18 mouse cellular contexts compared by ENCODE assay signal in genomic region chr9:24347011-24347410, GRCm38 (mm10).
"Had no signal": no experiment of that assay in that cellular context is flagged by ENCODE, and none has a peak within 500 bp of the region (broad histone marks: within the 10 kb centered on the region; RNA-seq: fewer than 3 reads in every experiment).

No protein-coding gene starts in this region.

- DNase-seq: cerebellum, postnatal 10 days; cerebellum, postnatal 14 days; cerebellum, postnatal 25 days; cerebellum, postnatal 36 days; embryo, embryonic 11 days; forebrain, postnatal 0 days; gastrocnemius, adult 2 months; gastrocnemius, postnatal 10 days; gastrocnemius, postnatal 14 days; gastrocnemius, postnatal 25 days; gastrocnemius, postnatal 36 days; heart, adult 11 months; heart, adult 18-20 months; heart, adult 2 months had no signal

- ATAC-seq: forebrain, embryonic 13.5 days; forebrain, embryonic 14.5 days; forebrain, embryonic 15.5 days; forebrain, embryonic 16.5 days; forebrain, postnatal 0 days had no signal
